Mouse (Mus musculus): ENCODE measurements at regions not wholly inside any gene's neighbourhood (a gene's known extent, or its start where the extent isn't known, plus 50 kb on each side); places are given as distances from the start of the nearest gene placed in this dataset.

- DNase-seq (ENCODE audit: extremely low read depth, insufficient read length, low spot score), result no peak
These were observed 128.0 kb downstream of the Lrrc30 start for GRCm38 (mm10) chr17:67504502-67505033.

- DNase-seq (ENCODE audit: extremely low read depth, insufficient read length, low spot score), result no peak
These were observed 129.2 kb downstream of the Lrrc30 start for GRCm38 (mm10) chr17:67503125-67503878.

GRCm38 (mm10) chr17:67502628-67503027 lies 129.9 kb downstream of the Lrrc30 start:
- no peak for DNase-seq (ENCODE audit: extremely low read depth, insufficient read length, low spot score)

- no peak for DNase-seq (ENCODE audit: extremely low read depth, insufficient read length, low spot score)
These were observed 132.5 kb downstream of the Lrrc30 start for GRCm38 (mm10) chr17:67499783-67500641.

GRCm38 (mm10) chr17:67497380-67497779 lies 135.1 kb downstream of the Lrrc30 start:
- no peak for DNase-seq (ENCODE audit: extremely low read depth, insufficient read length, low spot score)

- DNase-seq (ENCODE audit: extremely low read depth, insufficient read length, low spot score), result peak; percentile 47
These were observed 126.2 kb upstream of the Ptprm start for GRCm38 (mm10) chr17:67480463-67480862.

- peak; percentile 38 for DNase-seq (ENCODE audit: extremely low read depth, insufficient read length, low spot score)
These were observed 118.9 kb upstream of the Ptprm start for GRCm38 (mm10) chr17:67473137-67473536.

- no peak for DNase-seq (ENCODE audit: extremely low read depth, insufficient read length, low spot score)
These were observed 104.7 kb upstream of the Ptprm start for GRCm38 (mm10) chr17:67458851-67459421.

GRCm38 (mm10) chr17:67451966-67452365 lies 97.7 kb upstream of the Ptprm start:
- no peak for DNase-seq (ENCODE audit: extremely low read depth, insufficient read length, low spot score)

- no peak for DNase-seq (ENCODE audit: extremely low read depth, insufficient read length, low spot score)
These were observed 96.8 kb upstream of the Ptprm start for GRCm38 (mm10) chr17:67451081-67451480.

- no peak for DNase-seq (ENCODE audit: extremely low read depth, insufficient read length, low spot score)
These were observed 95.8 kb upstream of the Ptprm start for GRCm38 (mm10) chr17:67450021-67450420.

GRCm38 (mm10) chr17:67445986-67446385 lies 91.7 kb upstream of the Ptprm start:
- DNase-seq (ENCODE audit: extremely low read depth, insufficient read length, low spot score), result no peak

GRCm38 (mm10) chr17:67440961-67441360 lies 86.7 kb upstream of the Ptprm start:
- DNase-seq (ENCODE audit: extremely low read depth, insufficient read length, low spot score), result no peak

GRCm38 (mm10) chr17:67419956-67420711 lies 65.9 kb upstream of the Ptprm start:
- no peak for DNase-seq (ENCODE audit: extremely low read depth, insufficient read length, low spot score)

- no peak for DNase-seq (ENCODE audit: extremely low read depth, insufficient read length, low spot score)
These were observed 58.4 kb upstream of the Ptprm start for GRCm38 (mm10) chr17:67412546-67413250.

- no peak for DNase-seq (ENCODE audit: extremely low read depth, insufficient read length, low spot score)
These were observed 55.7 kb upstream of the Ptprm start for GRCm38 (mm10) chr17:67409911-67410310.

GRCm38 (mm10) chr17:67405934-67406333 lies 51.7 kb upstream of the Ptprm start:
- no peak for DNase-seq (ENCODE audit: extremely low read depth, insufficient read length, low spot score)
